ENCODE assay signal across 10 mouse cellular contexts in the genomic region with DNA sequence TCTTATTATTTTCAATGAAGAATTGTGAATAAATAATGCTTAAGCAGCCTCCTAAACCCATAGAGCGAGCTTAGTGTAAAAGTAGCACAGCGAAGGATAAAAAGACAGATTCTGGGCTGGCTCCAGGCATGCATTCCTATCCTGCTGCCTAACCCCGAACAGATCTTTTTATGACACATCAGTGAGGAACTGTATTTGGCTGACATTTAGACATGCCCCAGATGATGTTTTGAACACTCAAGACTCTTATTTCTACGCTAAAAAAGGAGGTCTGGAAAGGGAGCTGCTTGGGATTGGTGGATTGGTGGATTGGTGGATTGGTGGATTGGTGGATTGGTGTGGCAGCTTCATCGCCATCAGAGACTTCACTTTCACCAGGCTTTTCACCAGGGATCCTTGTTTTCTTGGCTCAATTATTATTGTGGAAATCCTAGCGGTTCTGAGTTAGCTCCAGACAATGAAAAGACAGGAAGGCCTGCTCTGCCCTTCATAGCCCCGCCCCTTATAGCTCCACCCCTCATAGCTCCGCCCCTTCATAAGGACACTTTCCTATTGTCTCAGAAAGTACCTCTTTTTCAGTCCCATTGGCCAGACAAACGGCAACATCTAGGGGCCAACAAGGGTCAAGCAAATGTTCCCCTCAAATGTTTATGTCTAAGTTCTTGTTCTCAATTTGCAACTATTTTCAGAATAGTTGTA. TPM values are rescaled to one million over a fixed set of nuclear protein-coding genes. Genes with fewer than 3 reads are reported as not detected.
DNase-seq lines count a peak whose midpoint lies in the region; ATAC-seq and TF ChIP-seq lines count a peak whose summit lies in the region.
"Had no signal": no experiment of that assay in that cellular context is flagged by ENCODE, and none has a peak within 500 bp of the region (broad histone marks: within the 10 kb centered on the region; RNA-seq: fewer than 3 reads in every experiment).

No protein-coding gene starts in this region.

- H3K4me1 ChIP-seq in embryonic facial prominence, embryonic 15.5 days = 0 out of 2 replicates have a peak, but pooled peaks cover 5% of the 10 kb centered on the region
- H3K4me1 ChIP-seq in intestine, embryonic 15.5 days (replicated peaks) = 0 out of 2 replicates have a peak, but pooled peaks cover 2% of the 10 kb centered on the region
- H3K4me1 ChIP-seq in small intestine, adult 2 months (ENCODE audit: control insufficient read depth, insufficient read depth, insufficient read length, low read length) = no peaks in the 10 kb centered on the region
- H3K4me1 ChIP-seq in midbrain, embryonic 14.5 days (ENCODE audit: control insufficient read depth, insufficient read depth, low read length) = no peaks in the 10 kb centered on the region
- no peaks in the 10 kb centered on the region for H3K4me1 ChIP-seq in hindbrain, embryonic 16.5 days (ENCODE audit: control insufficient read depth, insufficient read depth, low read depth, low read length)
- H3K4me1 ChIP-seq: midbrain, embryonic 10.5 days had no signal

- peak; percentile 8 for DNase-seq in kidney, adult 18-20 months
- no peak for DNase-seq in kidney, adult 11 months
- no peak for DNase-seq in retina, postnatal 1 day
- DNase-seq in midbrain, embryonic 14.5 days = no peak
- DNase-seq: cerebellum, adult 2 months had no signal

- no peaks in the 10 kb centered on the region for H3K9me3 ChIP-seq in embryonic facial prominence, embryonic 15.5 days (replicated peaks)
- H3K9me3 ChIP-seq in intestine, embryonic 15.5 days = no peaks in the 10 kb centered on the region
- no peaks in the 10 kb centered on the region for H3K9me3 ChIP-seq in midbrain, embryonic 14.5 days (ENCODE audit: control insufficient read depth, low read length)
- no peaks in the 10 kb centered on the region for H3K9me3 ChIP-seq in hindbrain, embryonic 16.5 days (ENCODE audit: control insufficient read depth, low read length)

- WGBS in embryonic facial prominence, embryonic 15.5 days = 51% methylated on average over 9 of the region's 9 CpGs
- WGBS in intestine, embryonic 15.5 days = 66% methylated on average over 9 of the region's 9 CpGs
- WGBS in small intestine, adult 2 months = 70% methylated on average over 9 of the region's 9 CpGs
- WGBS in midbrain, embryonic 14.5 days = 87% methylated on average over 9 of the region's 9 CpGs
- WGBS in hindbrain, embryonic 16.5 days = 88% methylated on average over 9 of the region's 9 CpGs

- no peak for TF ChIP-seq POLR2A in small intestine, adult 2 months (IDR thresholded peaks at IDR 0.05; ENCODE audit: low read depth, low read length)

- no peak overlapping the region for H3K4me3 ChIP-seq in embryonic facial prominence, embryonic 15.5 days (replicated peaks)
- no peak overlapping the region for H3K4me3 ChIP-seq in intestine, embryonic 15.5 days (replicated peaks)
- H3K4me3 ChIP-seq in small intestine, adult 2 months (ENCODE audit: low read depth, low read length) = no peak overlapping the region
- H3K4me3 ChIP-seq in midbrain, embryonic 14.5 days (replicated peaks; ENCODE audit: low read depth, low read length) = no peak overlapping the region
- no peak overlapping the region for H3K4me3 ChIP-seq in hindbrain, embryonic 16.5 days (ENCODE audit: low read length)
- H3K4me3 ChIP-seq: midbrain, embryonic 10.5 days had no signal

- no peak overlapping the region for H3K9ac ChIP-seq in embryonic facial prominence, embryonic 15.5 days
- no peak overlapping the region for H3K9ac ChIP-seq in intestine, embryonic 15.5 days
- no peak overlapping the region for H3K9ac ChIP-seq in midbrain, embryonic 14.5 days (replicated peaks; ENCODE audit: low read length)
- H3K9ac ChIP-seq in hindbrain, embryonic 16.5 days (ENCODE audit: low read depth, low read length) = no peak overlapping the region

- peak overlapping the region; percentile 58 for H3K27ac ChIP-seq in embryonic facial prominence, embryonic 15.5 days (replicated peaks)
- H3K27ac ChIP-seq in intestine, embryonic 15.5 days = peak overlapping the region; percentile 42; the same call in 1 of the 2 replicates
- 0 out of 2 replicates have a peak overlapping the region, but pooled peaks have one; percentile 7 for H3K27ac ChIP-seq in small intestine, adult 2 months (ENCODE audit: insufficient read depth, low read depth, low read length)
- H3K27ac ChIP-seq in midbrain, embryonic 14.5 days (replicated peaks; ENCODE audit: low read depth, low read length) = no peak overlapping the region
- no peak overlapping the region for H3K27ac ChIP-seq in hindbrain, embryonic 16.5 days (ENCODE audit: low read depth, low read length)
- H3K27ac ChIP-seq: midbrain, embryonic 10.5 days had no signal

- H3K4me2 ChIP-seq in embryonic facial prominence, embryonic 15.5 days (replicated peaks) = no peak overlapping the region
- no peak overlapping the region for H3K4me2 ChIP-seq in intestine, embryonic 15.5 days (replicated peaks)
- H3K4me2 ChIP-seq in midbrain, embryonic 14.5 days (ENCODE audit: low read length) = no peak overlapping the region
- H3K4me2 ChIP-seq in hindbrain, embryonic 16.5 days (ENCODE audit: low read length) = no peak overlapping the region

- no peaks in the 10 kb centered on the region for H3K36me3 ChIP-seq in embryonic facial prominence, embryonic 15.5 days
- no peaks in the 10 kb centered on the region for H3K36me3 ChIP-seq in intestine, embryonic 15.5 days
- no peaks in the 10 kb centered on the region for H3K36me3 ChIP-seq in small intestine, adult 2 months (ENCODE audit: control insufficient read depth, insufficient read depth, low read length)
- H3K36me3 ChIP-seq in midbrain, embryonic 14.5 days (ENCODE audit: control insufficient read depth, insufficient read depth, low read length) = no peaks in the 10 kb centered on the region
- no peaks in the 10 kb centered on the region for H3K36me3 ChIP-seq in hindbrain, embryonic 16.5 days (ENCODE audit: control insufficient read depth, insufficient read depth, low read length)
- H3K36me3 ChIP-seq: midbrain, embryonic 10.5 days had no signal

- no peaks in the 10 kb centered on the region for H3K27me3 ChIP-seq in embryonic facial prominence, embryonic 15.5 days
- H3K27me3 ChIP-seq in intestine, embryonic 15.5 days (replicated peaks) = no peaks in the 10 kb centered on the region
- H3K27me3 ChIP-seq in small intestine, adult 2 months (ENCODE audit: control insufficient read depth, insufficient read depth, low read length) = no peaks in the 10 kb centered on the region
- H3K27me3 ChIP-seq in midbrain, embryonic 14.5 days (ENCODE audit: control insufficient read depth, insufficient read depth, low read length) = no peaks in the 10 kb centered on the region
- H3K27me3 ChIP-seq in hindbrain, embryonic 16.5 days (replicated peaks; ENCODE audit: control insufficient read depth, insufficient read depth, low read length) = no peaks in the 10 kb centered on the region

- TF ChIP-seq CTCF in small intestine, adult 2 months (IDR thresholded peaks at IDR 0.05; ENCODE audit: extremely low read depth, insufficient read length, insufficient replicate concordance, low read depth, low read length) = no peak

- ATAC-seq in embryonic facial prominence, embryonic 15.5 days (ENCODE audit: insufficient number of reproducible peaks, low FRiP score, low TSS enrichment, low read depth) = peak; percentile 51; the same call in 1 of the 2 replicates
- 0 out of 2 replicates have a peak, but pooled peaks have one; percentile 45 for ATAC-seq in intestine, embryonic 15.5 days
- ATAC-seq in midbrain, embryonic 14.5 days (ENCODE audit: low FRiP score, low TSS enrichment) = no peak
- no peak for ATAC-seq in hindbrain, embryonic 16.5 days

RNA-seq across cellular contexts. Expression of a gene that starts 59.6 kb away (rescaled TPM):
- 2.3 and 2.5 TPM in 2 replicates for polyA plus RNA-seq in embryonic facial prominence, embryonic 15.5 days (2015; fragmentation: Nextera tagmentation; extraction: Ambion mirVana)
- 1.0 and 1.3 TPM in 2 replicates for polyA plus RNA-seq in intestine, embryonic 15.5 days (2015; fragmentation: Nextera tagmentation; extraction: Ambion mirVana)
- polyA plus RNA-seq in small intestine, adult 2 months (2012; rRNA removed) = 0.61 and 0.82 TPM in 2 replicates
- polyA plus RNA-seq in midbrain, embryonic 14.5 days (2014; fragmentation: Nextera tagmentation; extraction: Ambion mirVana) = 23.0 and 23.4 TPM in 2 replicates
- 8.3 and 8.4 TPM in 2 replicates for polyA plus RNA-seq in hindbrain, embryonic 16.5 days (2015; fragmentation: Nextera tagmentation; extraction: Ambion mirVana)

Comparison
In these comparisons a context has a peak if more than half of its experiments do, and no peak if none do; other contexts are left out.
1. ATAC-seq: peak in embryonic facial prominence, embryonic 15.5 days (single experiment) and intestine, embryonic 15.5 days (single experiment); none in midbrain, embryonic 14.5 days (single experiment) and hindbrain, embryonic 16.5 days (single experiment).
2. H3K27ac ChIP-seq: peak in embryonic facial prominence, embryonic 15.5 days (single experiment), intestine, embryonic 15.5 days (single experiment) and small intestine, adult 2 months (single experiment); none in midbrain, embryonic 14.5 days (single experiment) and hindbrain, embryonic 16.5 days (single experiment).